In the genomic region with DNA sequence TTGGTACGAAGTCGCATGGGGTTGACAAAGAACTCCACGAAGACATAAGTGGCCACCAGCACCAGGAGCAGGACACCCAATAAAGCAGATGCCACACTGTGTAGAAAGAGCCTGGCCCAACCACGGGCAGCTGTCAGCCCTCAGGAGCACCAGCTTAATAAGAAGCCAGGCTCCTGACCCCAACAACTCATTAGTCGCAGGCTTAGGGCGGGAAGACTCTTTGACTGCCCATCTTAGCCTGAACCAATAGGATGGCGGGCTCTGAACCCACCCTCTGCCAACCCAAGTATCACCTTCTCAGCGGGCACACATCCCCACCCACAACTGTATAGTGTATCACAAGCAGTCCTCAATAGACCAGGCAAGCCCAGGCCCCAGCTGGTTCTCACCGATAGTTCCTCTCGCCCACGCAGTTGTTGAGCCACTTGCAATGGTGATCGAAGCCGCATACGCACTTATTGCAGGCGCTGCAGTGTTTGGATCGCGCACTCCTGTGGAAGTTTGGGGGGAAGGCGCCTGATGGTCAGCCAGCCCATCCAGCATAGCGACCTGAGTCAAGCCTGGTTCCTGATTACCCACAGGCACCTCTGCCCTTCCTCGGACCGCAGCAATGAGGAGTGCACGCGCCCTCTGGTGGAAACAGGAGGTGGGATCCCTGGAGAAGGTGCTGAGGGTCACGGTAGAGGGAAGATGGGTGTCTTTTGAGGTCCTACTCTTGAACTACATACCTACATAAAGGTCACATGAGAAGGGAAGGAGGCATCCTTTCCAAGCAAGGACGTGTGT, we compare ENCODE assay signal across 8 mouse cellular contexts. TPM values are rescaled to one million over a fixed set of nuclear protein-coding genes. Genes with fewer than 3 reads are reported as not detected.
A peak's percentile ranks its signal among the peaks of the same experiment; 100 is the strongest.
DNase-seq lines count a peak whose midpoint lies in the region; ATAC-seq and TF ChIP-seq lines count a peak whose summit lies in the region.

No protein-coding gene starts in this region.

- peak; percentile 66 for DNase-seq in forebrain, embryonic 10.5 days (ENCODE audit: extremely low spot score, low spot score)
- DNase-seq in thymus, adult 2 months: peak; percentile 47
- DNase-seq in thymus, adult 18-20 months: no peak
- peak; percentile 57 for DNase-seq in embryonic facial prominence, embryonic 11.5 days (ENCODE audit: low spot score)
- peak; percentile 67 for DNase-seq in kidney, postnatal 14 days
- DNase-seq in layer of hippocampus, adult 9-11 months: no peak

- peak; percentile 64; the same call in 1 of the 2 replicates for TF ChIP-seq CTCF in thymus, adult 2 months (IDR thresholded peaks at IDR 0.05; ENCODE audit: borderline replicate concordance, control insufficient read depth, extremely low read depth, insufficient read depth, low read length, poor library complexity)

- H3K4me3 ChIP-seq in forebrain, embryonic 10.5 days: no peak overlapping the region
- no peak overlapping the region for H3K4me3 ChIP-seq in forebrain, embryonic 15.5 days
- H3K4me3 ChIP-seq in thymus, adult 2 months (ENCODE audit: control insufficient read depth, insufficient read depth, low read length): no peak overlapping the region
- H3K4me3 ChIP-seq in embryonic facial prominence, embryonic 11.5 days (ENCODE audit: low read depth, low read length): no peak overlapping the region

- H3K27ac ChIP-seq in forebrain, embryonic 10.5 days: no peak overlapping the region
- no peak overlapping the region for H3K27ac ChIP-seq in forebrain, embryonic 15.5 days (replicated peaks)
- H3K27ac ChIP-seq in thymus, adult 2 months (ENCODE audit: control insufficient read depth, insufficient read depth, low read length): no peak overlapping the region
- H3K27ac ChIP-seq in embryonic facial prominence, embryonic 11.5 days (replicated peaks; ENCODE audit: low read depth, low read length): no peak overlapping the region

- no peak for ATAC-seq in forebrain, embryonic 15.5 days (replicated peaks)
- no peak for ATAC-seq in embryonic facial prominence, embryonic 11.5 days (replicated peaks; ENCODE audit: insufficient number of reproducible peaks, low FRiP score, low TSS enrichment, low read depth)
- 0 out of 2 replicates have a peak, but pooled peaks have one; percentile 45 for ATAC-seq in megakaryocyte-erythroid progenitor cell, adult 5-6 weeks (replicated peaks; ENCODE audit: low FRiP score, low TSS enrichment, poor library complexity, severe bottlenecking)

- H3K4me2 ChIP-seq in forebrain, embryonic 15.5 days (replicated peaks): no peak overlapping the region
- no peak overlapping the region for H3K4me2 ChIP-seq in embryonic facial prominence, embryonic 11.5 days (ENCODE audit: low read depth, low read length)

- 42% methylated on average over 25 of the region's 25 CpGs for WGBS in forebrain, embryonic 10.5 days
- 41% methylated on average over 25 of the region's 25 CpGs for WGBS in forebrain, embryonic 15.5 days
- WGBS in thymus, adult 2 months: 67% methylated on average over 25 of the region's 25 CpGs
- WGBS in embryonic facial prominence, embryonic 11.5 days: 43% methylated on average over 25 of the region's 25 CpGs

- no peaks in the 10 kb centered on the region for H3K9me3 ChIP-seq in forebrain, embryonic 10.5 days
- no peaks in the 10 kb centered on the region for H3K9me3 ChIP-seq in forebrain, embryonic 15.5 days
- no peaks in the 10 kb centered on the region for H3K9me3 ChIP-seq in embryonic facial prominence, embryonic 11.5 days (replicated peaks; ENCODE audit: control insufficient read depth, low read length)

- peaks cover 67% of the 10 kb centered on the region for H3K4me1 ChIP-seq in forebrain, embryonic 10.5 days
- H3K4me1 ChIP-seq in forebrain, embryonic 15.5 days: peaks cover 23% of the 10 kb centered on the region
- H3K4me1 ChIP-seq in thymus, adult 2 months (replicated peaks; ENCODE audit: control insufficient read depth, insufficient read depth, low read length): 0 out of 2 replicates have a peak, but pooled peaks cover 9% of the 10 kb centered on the region
- peaks cover 8% of the 10 kb centered on the region for H3K4me1 ChIP-seq in embryonic facial prominence, embryonic 11.5 days (ENCODE audit: control insufficient read depth, insufficient read depth, low read length)

- no peak overlapping the region for H3K9ac ChIP-seq in forebrain, embryonic 15.5 days (replicated peaks)
- no peak overlapping the region for H3K9ac ChIP-seq in embryonic facial prominence, embryonic 11.5 days (replicated peaks; ENCODE audit: low read length)

- H3K36me3 ChIP-seq in forebrain, embryonic 10.5 days (replicated peaks): peaks cover 9% of the 10 kb centered on the region
- 0 out of 2 replicates have a peak, but pooled peaks cover 3% of the 10 kb centered on the region for H3K36me3 ChIP-seq in forebrain, embryonic 15.5 days
- no peaks in the 10 kb centered on the region for H3K36me3 ChIP-seq in thymus, adult 2 months (ENCODE audit: control insufficient read depth, insufficient read depth, low read length)
- H3K36me3 ChIP-seq in embryonic facial prominence, embryonic 11.5 days (replicated peaks; ENCODE audit: control insufficient read depth, insufficient read depth, low read depth, low read length): no peaks in the 10 kb centered on the region

- TF ChIP-seq POLR2A in thymus, adult 2 months (IDR thresholded peaks at IDR 0.05; ENCODE audit: control insufficient read depth, extremely low read depth, insufficient read depth, low read length, poor library complexity): no peak

- peaks cover 61% of the 10 kb centered on the region for H3K27me3 ChIP-seq in forebrain, embryonic 10.5 days (ENCODE audit: poor library complexity, severe bottlenecking)
- H3K27me3 ChIP-seq in forebrain, embryonic 15.5 days: peaks cover 7% of the 10 kb centered on the region; the same call in 1 of the 2 replicates
- H3K27me3 ChIP-seq in thymus, adult 2 months (ENCODE audit: control insufficient read depth, insufficient read depth, low read length): no peaks in the 10 kb centered on the region
- peaks cover 22% of the 10 kb centered on the region for H3K27me3 ChIP-seq in embryonic facial prominence, embryonic 11.5 days (ENCODE audit: control insufficient read depth, insufficient read depth, low read length)

RNA-seq across cellular contexts. Expression of gene Tppp3, which starts 5.5 kb away (rescaled TPM):
- polyA plus RNA-seq in forebrain, embryonic 10.5 days (2016; fragmentation: Nextera tagmentation; extraction: Ambion mirVana): 23.3 and 23.9 TPM in 2 replicates
- polyA plus RNA-seq in forebrain, embryonic 15.5 days (2015; fragmentation: Nextera tagmentation; extraction: Ambion mirVana): 35.1 and 54.8 TPM in 2 replicates
- polyA plus RNA-seq in thymus, adult 2 months (2012; rRNA removed): 14.6 and 27.8 TPM in 2 replicates
- 49.5 and 59.1 TPM in 2 replicates for polyA plus RNA-seq in embryonic facial prominence, embryonic 11.5 days (2014; fragmentation: Nextera tagmentation; extraction: Ambion mirVana)
- total RNA-seq in megakaryocyte-erythroid progenitor cell, adult 5-6 weeks (2014; fragmentation: Nextera tagmentation): 0.45 and 1.4 TPM in 2 replicates
- 1.3 TPM in 1 of 2 replicates, not detected in the other for total RNA-seq in megakaryocyte-erythroid progenitor cell, adult 5-6 weeks (2017)

RNA-seq across cellular contexts. Expression of gene Zdhhc1, which starts 19.9 kb away (rescaled TPM):
- polyA plus RNA-seq in forebrain, embryonic 10.5 days (2016; fragmentation: Nextera tagmentation; extraction: Ambion mirVana): 12.9 and 18.5 TPM in 2 replicates
- polyA plus RNA-seq in forebrain, embryonic 15.5 days (2015; fragmentation: Nextera tagmentation; extraction: Ambion mirVana): 28.8 and 31.3 TPM in 2 replicates
- polyA plus RNA-seq in thymus, adult 2 months (2012; rRNA removed): 22.3 and 23.5 TPM in 2 replicates
- 15.0 and 17.9 TPM in 2 replicates for polyA plus RNA-seq in embryonic facial prominence, embryonic 11.5 days (2014; fragmentation: Nextera tagmentation; extraction: Ambion mirVana)
- 8.4 and 12.8 TPM in 2 replicates for total RNA-seq in megakaryocyte-erythroid progenitor cell, adult 5-6 weeks (2014; fragmentation: Nextera tagmentation)
- 2.2 and 3.8 TPM in 2 replicates for total RNA-seq in megakaryocyte-erythroid progenitor cell, adult 5-6 weeks (2017)

RNA-seq across cellular contexts. Expression of gene Hsd11b2, which starts 41.7 kb away (rescaled TPM):
- 12.3 and 15.6 TPM in 2 replicates for polyA plus RNA-seq in forebrain, embryonic 10.5 days (2016; fragmentation: Nextera tagmentation; extraction: Ambion mirVana)
- 1.4 and 1.7 TPM in 2 replicates for polyA plus RNA-seq in forebrain, embryonic 15.5 days (2015; fragmentation: Nextera tagmentation; extraction: Ambion mirVana)
- 0.46 and 0.90 TPM in 2 replicates for polyA plus RNA-seq in thymus, adult 2 months (2012; rRNA removed)
- polyA plus RNA-seq in embryonic facial prominence, embryonic 11.5 days (2014; fragmentation: Nextera tagmentation; extraction: Ambion mirVana): 11.9 and 12.6 TPM in 2 replicates
- 0.20 TPM in 1 of 2 replicates, not detected in the other for total RNA-seq in megakaryocyte-erythroid progenitor cell, adult 5-6 weeks (2014; fragmentation: Nextera tagmentation)
- 0.19 TPM in 1 of 2 replicates, not detected in the other for total RNA-seq in megakaryocyte-erythroid progenitor cell, adult 5-6 weeks (2017)

Comparison
In these comparisons a context has a peak if more than half of its experiments do, and no peak if none do; other contexts are left out.
1. DNase-seq: peak in forebrain, embryonic 10.5 days (single experiment), thymus, adult 2 months (single experiment), embryonic facial prominence, embryonic 11.5 days (single experiment) and kidney, postnatal 14 days (single experiment); none in thymus, adult 18-20 months (0 of 2) and layer of hippocampus, adult 9-11 months (single experiment).